28 mouse cellular contexts compared by ENCODE assay signal in genomic region chr17:78295979-78296378, GRCm38 (mm10).
"Had no signal": no experiment of that assay in that cellular context is flagged by ENCODE, and none has a peak within 500 bp of the region (broad histone marks: within the 10 kb centered on the region; RNA-seq: fewer than 3 reads in every experiment).

No protein-coding gene starts in this region.

- ATAC-seq: hindbrain, embryonic 16.5 days; inflammation-experienced regulatory T-cells, adult 6 months; intestine, embryonic 15.5 days; intestine, postnatal 0 days had no signal

- H3K27ac ChIP-seq: heart, embryonic 10.5 days; hindbrain, embryonic 10.5 days; hindbrain, embryonic 12.5 days; hindbrain, embryonic 14.5 days; intestine, embryonic 15.5 days; kidney, embryonic 15.5 days; layer of hippocampus, adult 2 months; left cerebral cortex, adult 2 months; limb, embryonic 10.5 days; limb, embryonic 12.5 days; liver, embryonic 13.5 days; liver, embryonic 15.5 days had no signal

- H3K9ac ChIP-seq: heart, embryonic 12.5 days; hindbrain, embryonic 12.5 days; hindbrain, embryonic 14.5 days; intestine, embryonic 15.5 days; kidney, embryonic 15.5 days; limb, embryonic 12.5 days; liver, embryonic 13.5 days; liver, embryonic 15.5 days had no signal

- H3K4me2 ChIP-seq: heart, embryonic 12.5 days; hindbrain, embryonic 12.5 days; hindbrain, embryonic 14.5 days; intestine, embryonic 15.5 days; kidney, embryonic 15.5 days; limb, embryonic 12.5 days; liver, embryonic 11.5 days; liver, embryonic 13.5 days; liver, embryonic 15.5 days had no signal

- DNase-seq: gastrocnemius, postnatal 10 days; gastrocnemius, postnatal 25 days; heart, adult 18-20 months; heart, postnatal 10 days; heart, postnatal 4 days; kidney, adult 2 months; kidney, adult 9 months; kidney, postnatal 10 days; kidney, postnatal 25 days; kidney, postnatal 4 days; liver; liver, embryonic 13.5 days had no signal

- H3K36me3 ChIP-seq: heart, embryonic 10.5 days; heart, embryonic 12.5 days; hindbrain, embryonic 12.5 days; intestine, embryonic 15.5 days; kidney, embryonic 15.5 days; limb, embryonic 10.5 days; liver, embryonic 13.5 days; liver, embryonic 15.5 days had no signal

- H3K4me3 ChIP-seq: heart, embryonic 10.5 days; heart, embryonic 12.5 days; hindbrain, embryonic 10.5 days; hindbrain, embryonic 12.5 days; intestine, embryonic 15.5 days; kidney, embryonic 15.5 days; layer of hippocampus, adult 2 months; left cerebral cortex, adult 2 months; limb, embryonic 10.5 days; limb, embryonic 12.5 days; liver, embryonic 13.5 days; liver, embryonic 15.5 days had no signal

- H3K27me3 ChIP-seq: hindbrain, embryonic 12.5 days; intestine, embryonic 15.5 days; kidney, embryonic 15.5 days; limb, embryonic 12.5 days; liver, embryonic 13.5 days; liver, embryonic 15.5 days had no signal

- H3K9me3 ChIP-seq: heart, embryonic 10.5 days; heart, embryonic 12.5 days; hindbrain, embryonic 10.5 days; hindbrain, embryonic 12.5 days; intestine, embryonic 15.5 days; kidney, embryonic 15.5 days; limb, embryonic 10.5 days; limb, embryonic 12.5 days; liver, embryonic 13.5 days; liver, embryonic 15.5 days had no signal
